In the genomic region with DNA sequence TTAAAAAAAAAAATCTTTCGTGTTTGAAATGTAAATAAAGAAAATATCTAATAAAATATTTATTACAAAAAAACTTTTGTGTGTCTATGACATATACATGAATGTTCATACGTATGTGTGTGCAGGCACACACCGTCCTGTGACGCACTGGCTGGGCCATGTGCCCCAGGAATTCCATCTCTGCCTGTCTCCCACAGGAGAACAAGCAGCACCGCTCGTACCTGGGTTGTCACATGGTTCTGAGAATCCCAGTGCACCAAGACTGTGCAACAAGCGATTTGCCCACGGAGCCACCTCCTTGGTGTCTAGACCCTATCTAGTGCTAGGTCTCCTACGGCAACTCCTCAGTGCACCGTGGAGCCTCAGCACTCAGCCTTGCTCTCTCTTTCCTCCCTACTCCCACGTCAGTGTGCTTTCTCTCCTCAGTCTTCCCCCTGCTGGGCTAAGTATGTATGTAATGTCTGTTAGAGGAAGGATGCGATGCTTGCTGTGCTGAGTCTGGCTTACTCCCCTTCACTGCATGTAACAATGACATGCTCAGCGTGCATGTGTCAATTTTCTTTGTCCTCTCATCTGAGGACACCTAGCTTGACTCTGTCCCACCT, we compare ENCODE assay signal across 18 mouse cellular contexts. TPM values are rescaled to one million over a fixed set of nuclear protein-coding genes. Genes with fewer than 3 reads are reported as not detected.
A peak's percentile ranks its signal among the peaks of the same experiment; 100 is the strongest.
DNase-seq lines count a peak whose midpoint lies in the region; ATAC-seq and TF ChIP-seq lines count a peak whose summit lies in the region.
"Had no signal": no experiment of that assay in that cellular context is flagged by ENCODE, and none has a peak within 500 bp of the region (broad histone marks: within the 10 kb centered on the region; RNA-seq: fewer than 3 reads in every experiment).

No protein-coding gene starts in this region.

- peaks cover 57% of the 10 kb centered on the region for H3K36me3 ChIP-seq in forebrain, embryonic 13.5 days (ENCODE audit: poor library complexity, severe bottlenecking)
- peaks cover 60% of the 10 kb centered on the region for H3K36me3 ChIP-seq in forebrain, embryonic 10.5 days (replicated peaks)
- peaks cover 34% of the 10 kb centered on the region for H3K36me3 ChIP-seq in kidney, postnatal 0 days (ENCODE audit: insufficient read depth, low read length)

- no peak for DNase-seq in forebrain, embryonic 10.5 days (ENCODE audit: extremely low spot score, low spot score)
- DNase-seq in kidney, postnatal 0 days (ENCODE audit: low spot score): no peak
- DNase-seq in kidney, postnatal 36 days: no peak
- DNase-seq in ES-CJ7 (ENCODE audit: low read depth, low spot score): peak; percentile 28
- no peak for DNase-seq in urinary bladder, postnatal 14 days (ENCODE audit: low spot score)
- no peak for DNase-seq in right cerebral cortex, postnatal 36 days (ENCODE audit: low spot score in 2 of 2)
- DNase-seq: adrenal gland, adult 2 months; cerebellum, adult 9-11 months; right cerebral cortex, adult 18-20 months; thymus, adult 2 months had no signal

- no peaks in the 10 kb centered on the region for H3K4me1 ChIP-seq in forebrain, embryonic 13.5 days
- no peaks in the 10 kb centered on the region for H3K4me1 ChIP-seq in forebrain, embryonic 10.5 days
- H3K4me1 ChIP-seq in kidney, postnatal 0 days (replicated peaks; ENCODE audit: insufficient read depth, low read length): 0 out of 2 replicates have a peak, but pooled peaks cover 3% of the 10 kb centered on the region
- peaks cover 6% of the 10 kb centered on the region; the same call in 1 of the 2 replicates for H3K4me1 ChIP-seq in cortical plate, adult 2 months (ENCODE audit: control insufficient read depth, insufficient read depth, low read length)

- H3K9me3 ChIP-seq in forebrain, embryonic 13.5 days (replicated peaks): no peaks in the 10 kb centered on the region
- H3K9me3 ChIP-seq in forebrain, embryonic 10.5 days: no peaks in the 10 kb centered on the region
- H3K9me3 ChIP-seq in kidney, postnatal 0 days (replicated peaks; ENCODE audit: low read length): no peaks in the 10 kb centered on the region
- H3K9me3 ChIP-seq: kidney, embryonic 15.5 days; lung, embryonic 15.5 days had no signal

- peak; percentile 39; the same call in 1 of the 2 replicates for TF ChIP-seq CTCF in kidney, postnatal 0 days (IDR thresholded peaks at IDR 0.05; ENCODE audit: low read depth)
- peak; percentile 57 for TF ChIP-seq CTCF in cortical plate, adult 2 months (IDR thresholded peaks at IDR 0.05; ENCODE audit: extremely low read depth, insufficient read depth, low read length)

- ATAC-seq in forebrain, embryonic 13.5 days: 0 out of 2 replicates have a peak, but pooled peaks have one; percentile 23
- ATAC-seq in kidney, postnatal 0 days (replicated peaks; ENCODE audit: low FRiP score, low read depth): no peak

- no peak overlapping the region for H3K9ac ChIP-seq in forebrain, embryonic 13.5 days
- H3K9ac ChIP-seq in kidney, postnatal 0 days (ENCODE audit: low read depth, low read length): no peak overlapping the region
- H3K9ac ChIP-seq: hindbrain, embryonic 14.5 days; kidney, embryonic 15.5 days; lung, embryonic 15.5 days had no signal

- no peak for TF ChIP-seq POLR2A in cortical plate, adult 2 months (IDR thresholded peaks at IDR 0.05; ENCODE audit: extremely low read depth, insufficient read depth, low read length)

- no peak overlapping the region for H3K4me3 ChIP-seq in forebrain, embryonic 13.5 days
- H3K4me3 ChIP-seq in forebrain, embryonic 10.5 days: no peak overlapping the region
- H3K4me3 ChIP-seq in kidney, postnatal 0 days (replicated peaks; ENCODE audit: low read depth, low read length): no peak overlapping the region
- no peak overlapping the region for H3K4me3 ChIP-seq in cortical plate, adult 2 months (ENCODE audit: insufficient read depth, low read length)
- H3K4me3 ChIP-seq: erythroblast, embryonic 14.5 days; kidney, embryonic 15.5 days; lung, embryonic 15.5 days; myocyte had no signal

- no peaks in the 10 kb centered on the region for H3K27me3 ChIP-seq in forebrain, embryonic 13.5 days
- H3K27me3 ChIP-seq in forebrain, embryonic 10.5 days (ENCODE audit: poor library complexity, severe bottlenecking): no peaks in the 10 kb centered on the region
- no peaks in the 10 kb centered on the region for H3K27me3 ChIP-seq in kidney, postnatal 0 days (ENCODE audit: insufficient read depth, low read length)
- H3K27me3 ChIP-seq: kidney, embryonic 15.5 days; lung, embryonic 15.5 days had no signal

- WGBS in forebrain, embryonic 13.5 days: 86% methylated on average over 13 of the region's 13 CpGs
- 91% methylated on average over 13 of the region's 13 CpGs for WGBS in forebrain, embryonic 10.5 days
- 88% methylated on average over 13 of the region's 13 CpGs for WGBS in kidney, postnatal 0 days

- no peak overlapping the region for H3K4me2 ChIP-seq in forebrain, embryonic 13.5 days
- no peak overlapping the region for H3K4me2 ChIP-seq in kidney, postnatal 0 days (ENCODE audit: low read length)
- H3K4me2 ChIP-seq: hindbrain, embryonic 14.5 days; kidney, embryonic 15.5 days; liver, embryonic 11.5 days; lung, embryonic 15.5 days had no signal

- H3K27ac ChIP-seq in forebrain, embryonic 13.5 days: no peak overlapping the region
- no peak overlapping the region for H3K27ac ChIP-seq in forebrain, embryonic 10.5 days
- no peak overlapping the region for H3K27ac ChIP-seq in kidney, postnatal 0 days
- no peak overlapping the region for H3K27ac ChIP-seq in cortical plate, adult 2 months (ENCODE audit: insufficient read depth, low read length)
- H3K27ac ChIP-seq: hindbrain, embryonic 14.5 days; kidney, embryonic 15.5 days; lung, embryonic 15.5 days had no signal

RNA-seq across cellular contexts. Expression of gene Tbpl1, which starts 21.5 kb away (rescaled TPM):
- 115 and 130 TPM in 2 replicates for polyA plus RNA-seq in forebrain, embryonic 13.5 days (2015; fragmentation: Nextera tagmentation; extraction: Ambion mirVana)
- polyA plus RNA-seq in forebrain, embryonic 10.5 days (2016; fragmentation: Nextera tagmentation; extraction: Ambion mirVana): 82.2 and 85.7 TPM in 2 replicates
- polyA plus RNA-seq in kidney, postnatal 0 days (2015; fragmentation: Nextera tagmentation; extraction: Ambion mirVana): 58.3 and 62.8 TPM in 2 replicates
- 43.7 and 48.0 TPM in 2 replicates for polyA plus RNA-seq in cortical plate, adult 2 months (2012; rRNA removed)
